Mouse (Mus musculus): ENCODE results near the gene Atp8a1.

DNA sequence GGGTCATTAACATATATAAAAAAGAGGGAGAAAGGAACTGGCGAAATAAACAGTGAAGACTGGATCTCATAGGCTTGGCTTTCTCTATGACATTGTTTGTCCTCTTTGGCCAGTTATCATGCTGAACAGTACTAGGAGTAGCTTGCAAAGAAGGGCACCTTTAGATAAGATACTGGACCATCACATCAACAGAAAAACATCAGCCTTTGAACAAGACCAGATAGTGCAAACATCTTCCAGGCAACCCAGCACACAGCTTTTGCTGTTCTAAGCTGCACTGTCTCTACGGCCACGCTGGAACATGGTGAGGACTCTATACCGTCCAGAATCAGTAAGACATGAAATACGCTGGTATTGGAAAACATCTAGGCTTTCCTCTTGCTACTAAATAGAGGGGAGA lies 33.9 kb downstream of the Atp8a1 start:
- TF ChIP-seq CTCF (IDR thresholded peaks at IDR 0.05; ENCODE audit: low read depth) = no peak
- TF ChIP-seq EP300 (optimal IDR thresholded peaks at IDR 0.05) = no peak
